Mouse (Mus musculus): ENCODE data around the gene Stx2. TPM values are rescaled to one million over a fixed set of nuclear protein-coding genes. Genes with fewer than 3 reads are reported as not detected.
A peak's percentile ranks its signal among the peaks of the same experiment; 100 is the strongest.

Gene Stx2
- total RNA-seq (2021): 27.1 and 27.5 TPM in 2 replicates
- long read RNA-seq, experiment 1, transcript Stx2-201 (11 exons, 2,939 nt): major isoform, 25 of 45 reads
- long read RNA-seq, experiment 1, transcript Stx2-202 (10 exons, 2,769 nt): minor isoform, 8 of 45 reads
- long read RNA-seq, experiment 1, partial matches to known transcripts: 2 of 45 reads
- long read RNA-seq, experiment 1, other reads (novel, unspliced or antisense): 10 of 45 reads
- long read RNA-seq, experiment 2, transcript Stx2-202 (10 exons, 2,769 nt): minor isoform, 7 of 34 reads
- long read RNA-seq, experiment 2, transcript Stx2-201 (11 exons, 2,939 nt): major isoform, 24 of 34 reads
- long read RNA-seq, experiment 2, partial matches to known transcripts: 0 of 34 reads
- long read RNA-seq, experiment 2, other reads (novel, unspliced or antisense): 3 of 34 reads

- peak; percentile 97 for DNase-seq
These were observed at the start of gene Stx2 for GRCm38 (mm10) chr5:129008412-129008826. Gene Stx2 (minus strand): TSS chr5:129008574.

GRCm38 (mm10) chr5:129054675-129055284 is 46.4 kb upstream of the Stx2 start:
- DNase-seq: no peak

GRCm38 (mm10) chr5:129052636-129053355 is 44.4 kb upstream of the Stx2 start:
- no peak for DNase-seq

GRCm38 (mm10) chr5:129051910-129052309 is 43.5 kb upstream of the Stx2 start:
- DNase-seq: no peak

- DNase-seq: no peak
These were observed 41.0 kb upstream of the Stx2 start for GRCm38 (mm10) chr5:129049372-129049771.

GRCm38 (mm10) chr5:129045641-129046580 is 37.5 kb upstream of the Stx2 start:
- no peak for DNase-seq

GRCm38 (mm10) chr5:129037739-129038138 is 29.4 kb upstream of the Stx2 start:
- no peak for DNase-seq

- DNase-seq: no peak
These were observed 28.3 kb upstream of the Stx2 start for GRCm38 (mm10) chr5:129036678-129037077.

GRCm38 (mm10) chr5:129029131-129029723 is 20.9 kb upstream of the Stx2 start:
- DNase-seq: no peak

GRCm38 (mm10) chr5:129026637-129027036 is 18.3 kb upstream of the Stx2 start:
- no peak for DNase-seq

GRCm38 (mm10) chr5:129026171-129026570 is 17.8 kb upstream of the Stx2 start:
- no peak for DNase-seq

- no peak for DNase-seq
These were observed 17.4 kb upstream of the Stx2 start for GRCm38 (mm10) chr5:129025725-129026124.

- no peak for DNase-seq
These were observed 16.7 kb upstream of the Stx2 start for GRCm38 (mm10) chr5:129025048-129025447.

- DNase-seq: peak; percentile 53
These were observed 12.4 kb upstream of the Stx2 start for GRCm38 (mm10) chr5:129020731-129021130.

GRCm38 (mm10) chr5:129020300-129020668 is 11.9 kb upstream of the Stx2 start:
- DNase-seq: peak; percentile 83

GRCm38 (mm10) chr5:129019497-129020299 is 11.3 kb upstream of the Stx2 start, which contains the start of gene Ran:
Gene Ran (plus strand): TSS chr5:129020069.
- peak; percentile 97 for DNase-seq

GRCm38 (mm10) chr5:129018782-129019489 is 10.6 kb upstream of the Stx2 start:
- no peak for DNase-seq

- DNase-seq: no peak
These were observed 8.0 kb upstream of the Stx2 start for GRCm38 (mm10) chr5:129016370-129016769.

- peak; percentile 58 for DNase-seq
These were observed 7.2 kb upstream of the Stx2 start for GRCm38 (mm10) chr5:129015540-129015939.

GRCm38 (mm10) chr5:129015020-129015419 is 6.6 kb upstream of the Stx2 start:
- no peak for DNase-seq

Measured in adrenal gland, postnatal 14 days (tissue).